Mouse (Mus musculus) heart, adult 2 months (tissue): ENCODE measurements around the gene Prkar1b. TPM values are rescaled to one million over a fixed set of nuclear protein-coding genes. Genes with fewer than 3 reads are reported as not detected.

ENCODE experiments used
- DNase-seq, 2 experiments: peaks; one replicate each; pipeline ENCODE4 v3.0.0; 2021
- H3K27ac ChIP-seq: fragments of 200-600 bp; 2 replicates; pipeline ENCODE4 v1.8.1; 2022
- H3K27me3 ChIP-seq: fragments of 200-500 bp; 2 replicates; pipeline ENCODE4 v1.6.1; 2012; ENCODE audit warnings: mild to moderate bottlenecking, low read length, inconsistent platforms, mixed read lengths; ENCODE audit not compliant: control insufficient read depth, insufficient read depth
- H3K36me3 ChIP-seq: fragments of 200-500 bp; 2 replicates; pipeline ENCODE4 v1.6.1; 2012; ENCODE audit warnings: low read length, inconsistent platforms; ENCODE audit not compliant: control insufficient read depth, insufficient read depth
- H3K4me1 ChIP-seq: fragments of 200-500 bp; 2 replicates; pipeline ENCODE4 v1.6.1; 2011; ENCODE audit warnings: low read length; ENCODE audit not compliant: control insufficient read depth, insufficient read depth
- H3K4me3 ChIP-seq: fragments of 200-600 bp; 2 replicates; pipeline ENCODE4 v1.8.1; 2022
- H3K79me2 ChIP-seq: fragments of 200-500 bp; replicated peaks from 2 replicates; pipeline ENCODE4 v1.6.1; 2012; ENCODE audit warnings: mild to moderate bottlenecking, inconsistent platforms, low read length, moderate library complexity, mixed read lengths; ENCODE audit not compliant: control insufficient read depth, insufficient read depth
- H3K9ac ChIP-seq: fragments of 200-500 bp; 2 replicates; pipeline ENCODE4 v1.6.1; 2012; ENCODE audit warnings: low read depth, mild to moderate bottlenecking, control low read depth, inconsistent platforms, low read length, mixed read lengths
- CTCF ChIP-seq: fragments of 200-600 bp; IDR thresholded peaks from 2 replicates; pipeline ENCODE4 v1.8.1; 2022; ENCODE audit warnings: antibody characterized with exemption, mild to moderate bottlenecking, moderate library complexity
- EP300 ChIP-seq: fragments of 200-500 bp; IDR thresholded peaks from 2 replicates; pipeline ENCODE4 v1.6.1; 2011; ENCODE audit warnings: low read depth, low read length, control low read depth; ENCODE audit not compliant: insufficient read depth
- POLR2A ChIP-seq: fragments of 200-500 bp; IDR thresholded peaks from 2 replicates; pipeline ENCODE4 v1.6.1; 2011; ENCODE audit warnings: mild to moderate bottlenecking, low read depth, low read length, control low read depth; ENCODE audit not compliant: insufficient read depth
- WGBS: fragments of 180-500 bp; shearing (Covaris S2); methylation state at CpG from one replicate; pipeline ENCODE4 v1.1.7; 2018; 5-methylcytosine and 5-hydroxymethylcytosine counted together
- intact Hi-C: fragments of 180-260 bp; cut with DNase I; formaldehyde crosslinking; loops from one replicate; pipeline ENCODE4 v1.15.1; 2025
- polyA plus RNA-seq: library from polyadenylated mRNA; depleted of rRNA; stranded (reverse); fragments of >200 nt; gene quantifications from 2 replicates; pipeline ENCODE4 v1.2.3, GENCODE M21; 2012
- total RNA-seq, 2 experiments: library from RNA; stranded (reverse); gene quantifications; 2 replicates each; pipeline ENCODE4 v1.2.3; 2021

Prkar1b gene
- total and polyA plus RNA-seq, 3 experiments: 1.4 to 2.0 (median 1.5) TPM

DNA sequence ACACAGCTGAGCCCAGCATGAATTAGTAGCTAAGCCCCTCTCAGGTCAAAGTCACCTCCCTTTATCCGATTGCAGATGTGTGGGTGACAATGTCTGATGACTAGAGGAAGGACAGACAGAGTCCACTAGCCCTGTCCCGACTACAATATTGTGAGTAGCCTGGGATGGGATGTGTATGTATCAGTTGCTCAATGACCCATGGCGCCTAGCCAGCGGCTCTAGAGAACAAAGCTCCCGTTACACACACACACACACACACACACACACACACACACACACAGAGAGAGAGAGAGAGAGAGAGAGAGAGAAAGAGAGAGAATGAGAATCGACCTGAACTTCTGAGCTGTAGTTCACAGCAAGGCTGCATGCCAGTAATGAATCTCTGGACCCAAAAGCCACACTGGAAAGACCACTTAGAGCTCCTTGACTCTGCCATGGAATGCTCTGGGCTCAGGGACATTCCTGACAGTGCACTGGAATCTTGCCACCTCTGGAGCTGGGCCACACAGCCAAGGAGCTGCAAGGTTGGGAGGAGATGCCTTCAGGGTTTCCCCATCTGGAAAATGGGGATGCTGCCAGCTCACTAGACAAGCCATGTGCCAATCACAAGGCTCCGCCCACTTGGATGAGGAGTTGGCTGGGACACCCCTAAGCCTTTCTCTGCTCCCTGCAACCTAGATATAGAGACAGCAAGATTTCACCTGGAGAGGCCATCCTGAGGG is 159.0 kb downstream of the Prkar1b start:
- WGBS: 57% methylated on average over 6 of the region's 7 CpGs
- TF ChIP-seq CTCF (no peak), EP300 (no peak), POLR2A (no peak)
- intact Hi-C loops: loop anchor here (5.0 kb wide), 1 partner anchor 156 kb away; no protein-coding TSS in a partner anchor
- peaks cover 10% of the 10 kb centered on the region for H3K36me3 ChIP-seq
- no peak overlapping the region for H3K9ac ChIP-seq
- no peak overlapping the region for H3K4me3 ChIP-seq
- H3K4me1 ChIP-seq: peaks cover 10% of the 10 kb centered on the region
- no peak overlapping the region for H3K27ac ChIP-seq
- DNase-seq: peak; percentile 59 to 62
- H3K27me3 ChIP-seq: no peaks in the 10 kb centered on the region
- H3K79me2 ChIP-seq: no peaks in the 10 kb centered on the region

- intact Hi-C loops: no loop called here
- H3K4me3 ChIP-seq: no peak overlapping the region
- 71% methylated on average over 6 of the region's 6 CpGs for WGBS
- H3K4me1 ChIP-seq: peaks cover 10% of the 10 kb centered on the region
- H3K27me3 ChIP-seq: no peaks in the 10 kb centered on the region
- TF ChIP-seq EP300 (no peak), CTCF (no peak), POLR2A (no peak)
- H3K27ac ChIP-seq: no peak overlapping the region; the same call in 1 of the 2 replicates
- no peak for DNase-seq
- H3K79me2 ChIP-seq: no peaks in the 10 kb centered on the region; the same call in 1 of the 2 replicates
- peaks cover 10% of the 10 kb centered on the region for H3K36me3 ChIP-seq
- H3K9ac ChIP-seq: no peak overlapping the region
Observed at GRCm38 (mm10) chr5:138989567-138989966, 160.2 kb downstream of the Prkar1b start.

DNA sequence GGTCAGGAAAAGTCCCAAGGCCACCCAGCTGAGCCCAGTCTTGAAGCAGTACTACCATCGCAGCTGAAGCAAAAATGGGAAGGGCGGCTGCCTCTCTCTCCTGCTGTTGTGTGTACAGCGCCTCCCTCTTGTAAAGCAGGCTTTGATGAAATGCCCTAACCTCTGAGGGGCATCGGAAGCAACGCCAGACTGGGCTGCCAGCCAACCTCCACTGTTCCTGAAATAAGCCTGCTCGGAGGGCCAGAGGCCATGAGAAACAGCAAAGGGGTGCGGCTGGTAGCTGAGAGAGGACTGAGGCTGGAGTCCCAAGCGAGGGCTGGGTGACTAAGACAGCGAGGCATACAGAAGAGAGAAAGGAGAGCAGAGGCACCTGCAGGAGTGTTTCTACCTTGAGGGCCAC is 161.0 kb downstream of the Prkar1b start:
- Histone ChIP-seq H3K79me2 (no peaks in the 10 kb centered on the region; the same call in 1 of the 2 replicates), H3K36me3 (peaks cover 10% of the 10 kb centered on the region), H3K9ac (no peak overlapping the region), H3K4me3 (no peak overlapping the region), H3K27me3 (no peaks in the 10 kb centered on the region), H3K27ac (peak overlapping the region; percentile 53), H3K4me1 (peaks cover 10% of the 10 kb centered on the region)
- WGBS: 26% methylated on average over 9 of the region's 9 CpGs
- TF ChIP-seq POLR2A (no peak), EP300 (0 out of 2 replicates have a peak, but pooled peaks have one; percentile 41), CTCF (peak; percentile 45)
- intact Hi-C loops: no loop called here
- peak; percentile 72 to 85 for DNase-seq

DNA sequence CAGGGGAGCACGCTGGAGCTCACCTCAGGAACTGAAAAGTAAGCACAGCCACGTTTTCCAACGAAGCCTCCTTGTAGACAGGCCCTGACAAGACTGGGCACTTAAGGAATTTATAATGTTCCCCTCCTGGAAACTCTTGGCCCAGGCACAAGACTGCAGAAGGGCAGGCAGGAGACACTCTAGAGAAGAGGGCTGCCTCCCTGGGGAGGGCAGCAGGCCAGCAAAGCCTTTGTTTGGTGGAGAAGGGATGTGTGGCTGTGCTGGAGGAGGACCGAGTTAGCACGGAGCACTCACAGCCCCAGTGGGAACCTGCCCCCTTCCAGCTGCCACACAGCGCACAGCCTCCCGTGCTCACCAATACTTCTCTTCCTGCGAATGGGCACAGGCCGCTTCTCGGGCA is 161.8 kb downstream of the Prkar1b start:
- Histone ChIP-seq H3K27me3 (no peaks in the 10 kb centered on the region), H3K9ac (no peak overlapping the region), H3K4me1 (peaks cover 10% of the 10 kb centered on the region), H3K36me3 (peaks cover 10% of the 10 kb centered on the region), H3K4me3 (no peak overlapping the region), H3K27ac (no peak overlapping the region; the same call in 1 of the 2 replicates), H3K79me2 (no peaks in the 10 kb centered on the region; the same call in 1 of the 2 replicates)
- WGBS: 59% methylated on average over 10 of the region's 10 CpGs
- intact Hi-C loops: no loop called here
- DNase-seq: no peak
- TF ChIP-seq CTCF (no peak), POLR2A (no peak), EP300 (no peak)

DNA sequence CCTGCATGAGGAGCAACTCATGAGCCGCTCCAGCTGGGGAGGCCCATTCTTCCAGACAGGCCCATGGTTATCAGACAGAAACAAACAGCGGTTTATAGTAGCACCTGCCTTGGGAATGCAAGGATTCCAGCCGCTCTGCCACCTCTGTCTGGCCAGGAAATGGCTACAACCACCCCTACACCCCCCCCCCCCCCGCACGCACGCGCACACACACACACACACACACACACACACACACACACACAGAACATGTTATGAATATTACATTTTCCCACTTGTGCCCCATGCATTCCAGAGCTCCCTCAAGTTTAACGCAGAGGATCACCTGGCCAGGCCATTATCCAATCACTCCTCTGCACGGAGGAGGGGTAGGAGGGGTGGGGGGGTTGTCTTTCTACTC is 167.9 kb downstream of the Prkar1b start:
- Histone ChIP-seq H3K36me3 (no peaks in the 10 kb centered on the region), H3K27me3 (no peaks in the 10 kb centered on the region), H3K4me3 (no peak overlapping the region), H3K4me1 (peaks cover 5% of the 10 kb centered on the region), H3K27ac (no peak overlapping the region), H3K79me2 (no peaks in the 10 kb centered on the region; the same call in none of the 2 replicates), H3K9ac (no peak overlapping the region)
- TF ChIP-seq CTCF (no peak), POLR2A (no peak), EP300 (no peak)
- intact Hi-C loops: no loop called here
- no peak for DNase-seq
- WGBS: 72% methylated on average over 8 of the region's 9 CpGs

GRCm38 (mm10) chr5:138980608-138981007 is 169.2 kb downstream of the Prkar1b start:
- Histone ChIP-seq H3K4me3 (no peak overlapping the region), H3K27ac (no peak overlapping the region), H3K27me3 (no peaks in the 10 kb centered on the region), H3K4me1 (peaks cover 5% of the 10 kb centered on the region), H3K9ac (no peak overlapping the region), H3K79me2 (no peaks in the 10 kb centered on the region; the same call in none of the 2 replicates), H3K36me3 (no peaks in the 10 kb centered on the region)
- DNase-seq: no peak
- intact Hi-C loops: no loop called here
- 85% methylated on average over 9 of the region's 9 CpGs for WGBS
- TF ChIP-seq EP300 (no peak), CTCF (no peak), POLR2A (no peak)
